In genomic region chr1:153703445-153703991, GRCm38 (mm10) we compare ENCODE assay signal across 8 mouse cellular contexts. TPM values are rescaled to one million over a fixed set of nuclear protein-coding genes. Genes with fewer than 3 reads are reported as not detected.
DNase-seq lines count a peak whose midpoint lies in the region; ATAC-seq lines count a peak whose summit lies in the region.

No protein-coding gene starts in this region.

- ATAC-seq in granulocyte monocyte progenitor cell, adult 5-6 weeks (replicated peaks; ENCODE audit: poor library complexity, severe bottlenecking), result 0 out of 2 replicates have a peak, but pooled peaks have one; percentile 20
- ATAC-seq in cerebellum, adult (ENCODE audit: insufficient number of reproducible peaks, low FRiP score, low TSS enrichment), result no peak

- peak; percentile 42 for DNase-seq in gastrocnemius, postnatal 14 days
- no peak for DNase-seq in gastrocnemius, adult 8-10 months (ENCODE audit: low spot score in 2 of 2)
- peak; percentile 52 to 59 for DNase-seq in adrenal gland, postnatal 36 days
- DNase-seq in left cerebral cortex, postnatal 4 days, result peak; percentile 65
- DNase-seq in thymus, postnatal 25 days, result peak; percentile 29
- DNase-seq in urinary bladder, postnatal 4 days (ENCODE audit: low spot score in 2 of 2), result no peak

- intact Hi-C loops in gastrocnemius, postnatal 14 days (cut with DNase I; ENCODE audit: low total_unique reads), result no loop called here
- intact Hi-C loops in left cerebral cortex, postnatal 4 days (cut with DNase I), result no loop called here

RNA-seq across cellular contexts. Expression of gene Rgs16, which starts 36.6 kb away (rescaled TPM):
- total RNA-seq in gastrocnemius, postnatal 14 days (2021), result 1 to 10 TPM; 3.1 to 4.1 TPM
- under 1 TPM; 0.52 to 0.91 (median 0.71) TPM for total RNA-seq in gastrocnemius, adult 8-10 months (2022)
- total RNA-seq in adrenal gland, postnatal 36 days (2021), result 1 to 10 TPM; 1.3 to 2.7 TPM
- total RNA-seq in granulocyte monocyte progenitor cell, adult 5-6 weeks (2014; fragmentation: Nextera tagmentation), result not detected in 2 replicates
- total RNA-seq in granulocyte monocyte progenitor cell, adult 5-6 weeks (2017), result 0.17 TPM in 1 of 2 replicates, not detected in the other
- 1 to 10 TPM; 7.2 to 7.8 TPM for total RNA-seq in left cerebral cortex, postnatal 4 days (2021)

RNA-seq across cellular contexts. Expression of gene Rnasel, which starts 45.7 kb away (rescaled TPM):
- 1 to 10 TPM; 4.1 TPM for total RNA-seq in gastrocnemius, postnatal 14 days (2021)
- total RNA-seq in gastrocnemius, adult 8-10 months (2022), result 1 to 10 TPM in 3 of 4 experiments, under 1 TPM in 1; 0.63 to 1.8 (median 1.2) TPM
- total RNA-seq in adrenal gland, postnatal 36 days (2021), result 10 to 100 TPM in 1 of 2 experiments, 1 to 10 TPM in 1; 7.6 to 16.8 TPM
- 35.9 and 55.9 TPM in 2 replicates for total RNA-seq in granulocyte monocyte progenitor cell, adult 5-6 weeks (2014; fragmentation: Nextera tagmentation)
- total RNA-seq in granulocyte monocyte progenitor cell, adult 5-6 weeks (2017), result 52.3 and 72.8 TPM in 2 replicates
- total RNA-seq in left cerebral cortex, postnatal 4 days (2021), result 10 to 100 TPM; 33.7 to 34.4 TPM

RNA-seq across cellular contexts. Expression of gene Rgs8, which starts 50.7 kb away (rescaled TPM):
- total RNA-seq in gastrocnemius, postnatal 14 days (2021), result under 1 TPM; 0.31 to 0.68 TPM
- total RNA-seq in gastrocnemius, adult 8-10 months (2022), result not detected
- total RNA-seq in adrenal gland, postnatal 36 days (2021), result under 1 TPM in 1 of 2 experiments, not detected in 1; 0.07 TPM
- total RNA-seq in granulocyte monocyte progenitor cell, adult 5-6 weeks (2014; fragmentation: Nextera tagmentation), result 0.34 and 4.6 TPM in 2 replicates
- total RNA-seq in granulocyte monocyte progenitor cell, adult 5-6 weeks (2017), result 0.47 and 1.3 TPM in 2 replicates
- 10 to 100 TPM; 22.2 to 27.3 TPM for total RNA-seq in left cerebral cortex, postnatal 4 days (2021)

Comparison
In these comparisons a context has a peak if more than half of its experiments do, and no peak if none do; other contexts are left out.
1. DNase-seq: peak in gastrocnemius, postnatal 14 days (single experiment), adrenal gland, postnatal 36 days (2 of 2), left cerebral cortex, postnatal 4 days (single experiment) and thymus, postnatal 25 days (single experiment); none in gastrocnemius, adult 8-10 months (0 of 2) and urinary bladder, postnatal 4 days (0 of 2).
2. RNA of gene Rgs8, which starts 50.7 kb away (total RNA-seq): 22.2 to 27.3 TPM in left cerebral cortex, postnatal 4 days; 0.34 to 4.6 TPM in granulocyte monocyte progenitor cell, adult 5-6 weeks, 0.31 to 0.68 TPM in gastrocnemius, postnatal 14 days, 0.07 TPM in adrenal gland, postnatal 36 days and not detected in gastrocnemius, adult 8-10 months; every median in the first group is over 4 times any median in the second.